Mouse (Mus musculus) Patski (cell line): ENCODE results near the gene Nek4. TPM values are rescaled to one million over a fixed set of nuclear protein-coding genes. Genes with fewer than 3 reads are reported as not detected.

Source experiments
- ATAC-seq: fragments of 100-300 bp; one replicate; pipeline ENCODE4 v1.8.0; 2021
- CTCF ChIA-PET: fragments of 350-600 bp; sonication (Branson Sonifier 250); formaldehyde crosslinking; loops from one replicate; lab custom pipeline; 2022; ENCODE audit warnings: inconsistent platforms; lab: Charles Lee
- POLR2A ChIA-PET: fragments of 350-600 bp; sonication (Branson Sonifier 250); formaldehyde crosslinking; loops from one replicate; lab custom pipeline; 2022; ENCODE audit warnings: antibody characterized with exemption, inconsistent platforms; lab: Charles Lee
- DNase-seq: peaks from one replicate; pipeline ENCODE4 v3.0.0-alpha.2; 2011; ENCODE audit warnings: low read depth, low spot score
- H3K27me3 ChIP-seq: fragments of 371-371 bp; one replicate; pipeline ENCODE4 v1.5.1; 2021
- CTCF ChIP-seq: fragments of 100-300 bp; IDR thresholded peaks from one replicate; pipeline ENCODE4 v1.5.1; 2021
- in situ Hi-C: fragments of 300-500 bp; cut with MboI; formaldehyde crosslinking; loops from 3 replicates; pipeline ENCODE4 v1.11.1; 2018; ENCODE audit warnings: low pct_unique_long_range_greater_than_20kb, mixed read lengths
- polyA plus RNA-seq: library from polyadenylated mRNA; unstranded; gene quantifications from one replicate; pipeline ENCODE4 v1.2.3, GENCODE M21; 2021

The Nek4 gene
- polyA plus RNA-seq, 1 experiment from 2014 or later: 17.9 TPM

- ChIA-PET CTCF (interaction anchor here (1.6 kb wide), 1 partner anchor 8 kb away, joined by 3 read pairs; the partner anchor contains the start of gene Nek4), POLR2A (no interaction called here)
- no peak for DNase-seq
- no peak for ATAC-seq
- no peak for TF ChIP-seq CTCF
- in situ Hi-C loops: no loop called here
- H3K27me3 ChIP-seq: no peaks in the 10 kb centered on the region
Measured at GRCm38 (mm10) chr14:30958517-30958916, 7.3 kb downstream of the Nek4 start.

DNA sequence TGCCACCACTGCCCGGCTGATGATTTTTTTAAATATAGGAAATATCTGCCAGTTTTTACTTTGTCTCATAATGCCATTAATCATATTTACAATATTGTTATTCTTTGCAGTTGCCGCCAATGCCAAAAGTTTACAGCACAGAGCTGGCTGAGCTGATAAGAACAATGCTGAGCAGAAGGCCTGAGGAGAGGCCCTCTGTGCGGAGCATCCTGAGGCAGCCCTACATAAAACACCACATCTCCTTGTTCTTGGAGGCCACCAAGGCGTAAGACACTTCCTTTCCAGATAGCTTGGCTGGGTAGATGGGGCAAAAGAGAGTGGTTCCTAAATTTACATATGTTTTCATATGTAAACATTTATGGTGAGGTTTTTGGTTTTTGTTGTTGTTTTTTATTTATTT is 7.9 kb downstream of the Nek4 start:
- no peaks in the 10 kb centered on the region for H3K27me3 ChIP-seq
- ATAC-seq: no peak
- DNase-seq: no peak
- no peak for TF ChIP-seq CTCF
- ChIA-PET CTCF (interaction anchor here (1.6 kb wide), 1 partner anchor 8 kb away, joined by 3 read pairs; the partner anchor contains the start of gene Nek4), POLR2A (no interaction called here)
- in situ Hi-C loops: no loop called here

- ATAC-seq (no peak), DNase-seq (no peak)
- ChIA-PET CTCF (interaction anchor here (1.3 to 1.6 kb wide), 2 partner anchors 10 to 37 kb away, joined by 3 read pairs; partner anchors contain the start of gene Nek4), POLR2A (no interaction called here)
- no peak for TF ChIP-seq CTCF
- H3K27me3 ChIP-seq: no peaks in the 10 kb centered on the region
- in situ Hi-C loops: no loop called here
Measured at GRCm38 (mm10) chr14:30960366-30960765, 9.2 kb downstream of the Nek4 start.

GRCm38 (mm10) chr14:30974204-30974603 is 23.0 kb downstream of the Nek4 start:
- H3K27me3 ChIP-seq: no peaks in the 10 kb centered on the region
- CTCF ChIA-PET: interaction anchor here (0.9 to 1.6 kb wide), 2 partner anchors 13 to 108 kb away, joined by 3 read pairs; no protein-coding TSS in a partner anchor
- ATAC-seq: peak; percentile 60
- POLR2A ChIA-PET: no interaction called here
- in situ Hi-C loops: no loop called here
- DNase-seq: peak; percentile 39
- TF ChIP-seq CTCF: no peak

DNA sequence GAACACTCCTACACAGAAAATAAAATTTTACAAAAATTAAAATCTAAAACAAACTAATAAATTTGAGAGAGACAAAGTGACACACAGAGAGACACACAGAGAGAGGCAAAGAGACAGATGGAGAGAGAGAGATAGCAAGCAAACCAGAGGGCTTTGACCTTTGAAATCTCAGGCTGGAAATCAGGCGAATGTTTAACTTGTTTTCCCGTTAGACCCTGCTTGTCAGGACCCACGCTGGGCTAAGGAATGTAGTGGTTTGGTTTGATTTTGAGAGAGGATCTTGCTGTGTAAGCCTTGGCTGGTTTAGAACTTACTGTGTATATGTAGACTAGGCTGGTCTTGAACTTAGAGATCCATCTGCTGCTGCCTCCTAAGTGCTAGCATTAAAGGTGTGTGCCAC is 25.0 kb downstream of the Nek4 start:
- ATAC-seq: no peak
- H3K27me3 ChIP-seq: no peaks in the 10 kb centered on the region
- no peak for TF ChIP-seq CTCF
- in situ Hi-C loops: no loop called here
- DNase-seq: no peak
- CTCF ChIA-PET: no interaction called here
- POLR2A ChIA-PET: no interaction called here

DNA sequence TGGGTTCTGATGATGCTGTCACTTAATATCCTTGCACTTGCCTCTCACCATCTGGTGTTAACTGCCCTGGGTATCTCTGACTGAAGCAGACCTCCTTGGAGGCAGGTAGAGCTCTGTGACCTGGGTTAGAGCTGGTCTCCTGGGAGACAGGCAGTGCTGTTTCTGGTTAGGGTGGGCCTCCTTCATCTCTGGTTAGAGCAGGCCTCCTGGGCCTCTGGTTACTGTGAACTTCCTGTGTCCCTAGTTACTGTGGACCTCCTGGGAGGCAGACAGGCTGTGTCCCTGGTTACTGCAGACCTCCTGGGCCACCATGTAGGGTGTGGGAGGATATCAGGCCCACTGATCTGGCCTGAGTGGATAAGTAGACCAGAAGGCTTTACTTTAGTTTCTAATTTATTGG is 45.2 kb downstream of the Nek4 start:
- POLR2A ChIA-PET: no interaction called here
- DNase-seq (no peak), ATAC-seq (no peak)
- TF ChIP-seq CTCF: no peak
- in situ Hi-C loops: no loop called here
- CTCF ChIA-PET: no interaction called here
- H3K27me3 ChIP-seq: no peaks in the 10 kb centered on the region

DNA sequence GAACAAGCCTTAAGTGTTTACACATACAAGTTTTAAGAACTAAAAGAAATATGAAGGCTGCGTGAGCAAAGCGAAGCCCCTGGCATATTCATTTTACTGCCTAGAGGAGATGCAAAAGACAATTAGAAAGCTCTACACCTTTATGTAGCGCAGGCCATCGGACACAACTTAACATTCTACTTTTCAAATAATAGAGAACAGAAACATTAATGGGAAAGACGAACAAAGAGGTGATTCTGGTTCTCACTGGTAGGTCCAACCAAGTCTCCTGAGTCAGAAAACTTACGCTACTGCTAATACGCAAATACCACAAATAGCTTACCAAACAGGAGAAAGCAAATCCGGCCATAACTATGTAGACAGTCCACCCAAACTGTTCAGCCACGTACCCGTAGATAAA is 49.2 kb downstream of the Nek4 start:
- DNase-seq: no peak
- in situ Hi-C loops: loop anchor here (25.0 kb wide), 1 partner anchor 712 kb away; no protein-coding TSS in a partner anchor
- ChIA-PET POLR2A (no interaction called here), CTCF (interaction anchor here (1.2 kb wide), 1 partner anchor 10 kb away, joined by 3 read pairs; no protein-coding TSS in a partner anchor)
- ATAC-seq: no peak
- no peak for TF ChIP-seq CTCF
- H3K27me3 ChIP-seq: no peaks in the 10 kb centered on the region

DNA sequence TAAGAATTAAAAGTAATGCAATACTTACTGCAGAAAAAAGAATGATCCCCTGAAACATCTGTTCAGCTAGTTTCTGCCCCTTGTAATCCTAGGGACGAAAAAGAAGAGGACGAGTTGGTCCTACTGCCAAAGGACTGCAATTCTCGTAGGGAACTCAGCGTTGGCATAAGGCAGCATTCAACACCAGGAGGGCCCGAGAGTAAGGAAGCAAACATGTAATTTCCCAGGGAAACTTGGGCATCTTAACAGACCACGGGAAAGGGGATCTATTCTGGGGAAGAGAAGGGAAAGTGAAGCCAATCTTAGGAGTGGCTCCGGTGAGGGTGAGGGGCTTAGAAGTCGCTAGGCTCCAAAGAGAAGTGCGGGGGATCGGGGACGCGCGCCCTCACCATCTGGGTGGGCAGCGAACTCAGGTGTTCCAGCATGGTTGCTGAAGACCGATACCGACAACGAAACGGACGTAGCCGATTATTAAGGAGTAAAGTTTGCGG is 49.7 kb downstream of the Nek4 start:
- no peak for TF ChIP-seq CTCF
- DNase-seq: no peak
- ChIA-PET POLR2A (no interaction called here), CTCF (interaction anchor here (1.2 kb wide), 1 partner anchor 9 kb away, joined by 3 read pairs; no protein-coding TSS in a partner anchor)
- H3K27me3 ChIP-seq: no peaks in the 10 kb centered on the region
- peak; percentile 41 for ATAC-seq
- in situ Hi-C loops: loop anchor here (25.0 kb wide), 1 partner anchor 711 kb away; no protein-coding TSS in a partner anchor

DNA sequence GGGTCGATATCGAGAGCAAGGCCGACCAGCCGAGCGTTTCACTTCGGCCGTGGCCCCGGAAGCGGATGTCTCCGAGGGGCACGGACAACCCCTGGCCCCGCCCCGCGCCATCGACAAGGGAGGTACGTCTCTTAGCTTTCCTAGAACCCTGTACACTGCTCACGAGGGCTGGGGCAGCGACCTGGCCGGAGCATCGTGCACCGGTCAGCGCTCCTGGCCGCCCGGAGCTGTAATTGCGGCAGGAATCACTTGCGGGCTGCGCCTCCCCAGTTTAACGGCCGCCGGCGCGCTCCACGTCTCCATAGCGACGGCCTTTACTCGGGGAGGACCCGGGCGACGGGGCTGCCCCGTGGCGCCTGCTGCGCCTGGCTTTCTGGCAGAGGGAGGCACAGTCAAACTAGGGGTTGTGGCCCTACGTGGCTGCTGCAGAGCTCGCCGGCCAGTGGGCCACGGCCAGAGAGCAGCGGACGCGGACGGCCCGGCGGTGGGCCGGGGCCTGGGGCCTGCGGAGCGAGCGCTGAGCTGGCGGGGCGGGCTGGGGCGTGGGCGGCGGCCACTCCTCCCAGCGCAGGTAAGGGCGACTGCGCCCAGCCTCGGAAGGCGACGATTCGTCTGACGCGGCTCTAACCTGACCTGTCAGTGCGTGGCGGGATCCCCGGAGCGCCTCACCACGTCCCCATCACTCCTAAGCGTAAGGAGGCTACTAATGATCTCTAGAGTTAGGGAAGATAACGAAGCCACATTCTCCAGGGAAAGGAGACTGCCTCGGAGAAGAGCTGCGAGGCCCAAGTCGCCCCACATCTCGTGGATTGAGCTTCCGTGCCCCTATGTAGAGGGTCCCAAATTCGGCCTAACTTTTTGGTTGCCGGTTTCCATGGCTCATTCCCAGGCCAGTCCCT is 50.4 kb downstream of the Nek4 start, which contains the start of the genes Glt8d1 and Spcs1:
Gene Glt8d1, plus strand, starts transcription at position 94 of the 899 bp plus-strand sequence.
Gene Spcs1, minus strand, starts transcription at position 366 of the 899 bp plus-strand sequence.
- no peak for DNase-seq
- TF ChIP-seq CTCF: no peak
- ATAC-seq: peak; percentile 91
- ChIA-PET POLR2A (interaction anchor here (0.6 to 1.3 kb wide), 3 partner anchors 9 to 258 kb away, joined by 3 read pairs; partner anchors contain the start of gene Smim4), CTCF (interaction anchor here (0.6 to 1.2 kb wide), 4 partner anchors 8 to 198 kb away, joined by 3 to 4 read pairs (median 3); no protein-coding TSS in a partner anchor)
- H3K27me3 ChIP-seq: no peaks in the 10 kb centered on the region
- in situ Hi-C loops: loop anchor here (25.0 kb wide), 1 partner anchor 711 kb away; no protein-coding TSS in a partner anchor

- no peaks in the 10 kb centered on the region for H3K27me3 ChIP-seq
- no peak for ATAC-seq
- in situ Hi-C loops: loop anchor here (25.0 kb wide), 1 partner anchor 708 kb away; no protein-coding TSS in a partner anchor
- CTCF ChIA-PET: interaction anchor here (1.0 to 3.8 kb wide), 2 partner anchors 11 to 13 kb away, joined by 3 to 11 read pairs; no protein-coding TSS in a partner anchor
- no peak for DNase-seq
- POLR2A ChIA-PET: interaction anchor here (1.1 to 1.3 kb wide), 2 partner anchors 11 to 177 kb away, joined by 3 read pairs; no protein-coding TSS in a partner anchor
- no peak for TF ChIP-seq CTCF
Measured at GRCm38 (mm10) chr14:31004527-31004926, 53.4 kb downstream of the Nek4 start.
